Mouse (Mus musculus) skeletal muscle tissue, adult 2 months (tissue): ENCODE data around the gene Sox21.

Experiments used
- DNase-seq: peaks from one replicate; pipeline ENCODE4 v3.0.0-alpha.2; 2012; ENCODE audit warnings: low read depth, low spot score

The Sox21 gene

DNA sequence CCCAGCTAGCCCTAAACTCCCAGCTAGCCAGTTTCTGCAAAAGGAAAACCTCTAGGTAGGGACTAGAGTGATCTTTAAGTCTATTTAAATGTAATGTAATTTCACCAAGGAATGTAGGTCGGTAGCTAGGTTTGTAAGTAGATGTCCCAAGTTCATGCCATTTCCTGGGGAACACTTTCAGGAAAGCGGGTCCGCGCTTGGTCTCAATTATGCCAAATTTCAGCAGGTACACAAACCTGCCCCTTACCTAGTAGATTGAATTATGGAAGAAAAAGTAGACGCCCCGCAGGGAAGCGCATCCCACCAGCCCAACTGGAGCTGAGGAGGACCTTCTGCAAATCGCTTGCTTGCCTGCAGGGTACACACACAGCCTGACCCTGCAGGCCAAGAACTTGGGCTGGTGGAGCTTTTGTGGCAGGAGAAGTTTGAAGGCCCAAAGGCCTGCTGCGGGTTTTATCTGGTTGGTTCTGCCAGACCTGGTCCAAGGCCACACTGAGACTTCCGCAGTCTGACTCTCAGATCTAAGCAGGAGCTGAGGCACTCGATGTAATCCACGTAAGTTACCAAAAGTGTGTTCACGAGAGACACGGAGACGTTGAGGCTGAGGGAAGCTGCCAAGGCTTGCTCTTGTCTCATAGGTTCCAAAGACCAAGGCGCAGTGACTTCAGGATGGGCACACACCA lies 11.6 kb downstream of the Sox21 start:
- DNase-seq = no peak

DNA sequence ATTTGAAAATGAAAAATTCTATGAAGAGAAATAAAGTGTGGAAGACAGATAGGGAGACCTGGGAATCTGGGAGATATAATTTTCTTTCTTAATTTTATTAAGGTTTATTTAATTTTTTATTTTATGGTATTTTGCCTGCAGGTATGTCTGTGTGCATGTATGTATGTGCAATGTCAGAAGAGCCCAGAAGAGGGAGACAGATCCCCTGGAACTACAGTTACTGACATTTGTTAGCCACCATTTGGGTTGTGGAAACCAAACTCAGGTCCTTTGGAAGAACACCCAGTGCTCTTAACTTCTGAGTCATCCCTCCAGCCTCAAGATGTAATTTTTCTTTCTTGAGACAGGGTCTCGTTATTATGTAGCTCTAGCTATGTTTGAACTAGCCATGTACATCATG lies 15.9 kb downstream of the Sox21 start:
- DNase-seq = no peak

DNA sequence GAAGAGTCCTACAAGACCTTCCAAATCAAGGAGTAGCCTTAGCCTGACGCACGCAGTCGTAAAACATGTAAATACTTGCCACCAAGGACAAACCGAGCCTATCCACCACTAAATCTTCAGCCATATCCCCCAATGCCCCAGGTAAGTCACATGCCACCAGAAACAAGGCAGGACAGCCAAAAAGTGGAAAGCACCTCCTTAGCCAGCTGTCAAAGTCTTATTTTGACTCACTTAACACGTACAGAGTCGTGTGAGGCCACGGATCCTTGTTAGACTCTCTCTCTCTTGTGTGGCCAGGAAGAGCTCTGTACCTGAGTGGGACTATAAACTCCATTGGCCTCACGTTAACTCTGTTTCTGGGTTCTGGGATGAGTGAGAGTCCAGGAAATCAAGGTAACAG lies 20.0 kb downstream of the Sox21 start:
- DNase-seq = no peak

DNA sequence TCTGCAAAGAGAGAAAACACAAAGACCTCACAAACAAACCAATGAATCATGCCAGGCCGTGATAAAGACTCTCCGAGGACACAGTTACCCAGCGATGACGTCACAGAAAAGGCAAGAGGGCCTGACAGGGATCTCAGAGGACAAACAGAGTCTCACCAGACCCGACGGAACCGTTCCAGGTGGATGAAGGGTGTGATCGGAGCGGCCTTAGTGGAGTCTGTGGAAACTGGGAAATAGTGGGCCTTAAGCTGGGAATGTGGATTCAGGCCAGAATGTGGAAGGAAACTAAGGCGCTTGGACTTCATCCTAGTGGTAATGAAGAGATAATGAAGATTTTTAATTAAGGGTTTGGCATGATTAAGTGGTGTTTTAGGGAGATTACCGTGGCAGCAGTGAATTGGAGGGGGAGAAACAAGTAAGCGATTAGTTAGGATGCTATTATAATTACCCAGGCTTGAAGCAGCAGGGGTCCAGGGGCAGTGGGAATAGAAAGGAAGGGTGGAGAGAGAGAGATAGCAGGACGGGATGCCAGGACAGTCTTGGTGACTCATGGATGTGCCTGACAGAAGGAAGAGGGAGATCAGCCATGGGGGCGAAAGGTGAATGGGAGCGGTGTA lies 24.5 kb downstream of the Sox21 start:
- no peak for DNase-seq

DNA sequence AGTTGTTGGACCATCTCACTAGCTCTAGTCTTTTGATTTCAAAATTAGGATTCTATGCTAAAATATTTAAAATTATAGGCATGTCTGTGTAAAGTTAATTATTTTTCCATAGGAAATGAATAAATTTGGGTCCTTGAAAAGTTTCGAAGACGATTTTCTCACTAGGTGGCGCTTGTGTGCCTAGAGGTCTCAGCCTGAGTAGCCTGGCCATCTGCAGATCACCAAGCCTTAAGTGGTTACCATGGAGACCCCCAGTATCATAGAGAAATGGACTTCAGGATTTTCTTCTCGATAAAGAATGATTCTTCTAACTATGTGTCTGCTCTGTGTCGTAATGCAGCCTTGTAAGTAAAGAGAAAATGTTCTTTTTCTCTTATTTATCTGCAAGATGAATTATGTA lies 27.2 kb downstream of the Sox21 start:
- no peak for DNase-seq

DNA sequence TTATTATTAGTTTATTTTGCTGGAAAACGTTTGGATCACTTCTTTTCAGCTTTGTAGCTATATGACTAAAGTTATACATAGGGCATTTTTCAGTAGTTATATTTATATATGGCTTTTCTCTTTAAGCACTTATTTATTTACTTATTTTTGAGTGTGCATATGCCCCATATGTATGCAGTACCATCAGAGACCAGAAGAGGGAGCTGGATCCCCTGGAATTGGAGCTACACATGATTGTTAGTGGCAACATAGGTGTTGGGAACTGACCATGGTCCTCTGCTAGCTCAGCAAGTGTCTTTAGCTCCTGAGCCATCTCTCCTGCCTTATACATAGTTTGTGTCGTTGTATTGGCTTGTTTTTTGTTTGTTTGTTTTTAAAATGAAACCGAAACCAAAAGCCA lies 29.5 kb downstream of the Sox21 start:
- DNase-seq = no peak

DNA sequence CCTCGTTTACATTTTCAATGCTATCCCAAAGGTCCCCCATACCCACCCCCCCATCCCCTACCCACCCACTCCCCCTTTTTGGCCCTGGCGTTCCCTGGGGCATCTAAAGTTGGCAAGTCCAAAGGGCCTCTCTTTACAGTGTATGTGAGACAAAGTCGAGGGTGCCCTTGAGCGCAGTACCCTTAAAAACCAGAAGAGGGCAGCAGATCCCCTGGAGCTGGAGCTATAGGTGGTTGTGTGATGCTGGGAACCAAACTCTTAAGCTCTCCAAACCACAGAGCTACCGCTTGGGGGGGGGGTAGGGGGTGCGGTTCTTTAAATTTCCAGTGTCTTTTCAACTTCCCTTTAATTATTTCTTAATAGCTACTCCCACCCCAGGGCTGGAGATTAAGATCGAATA lies 33.8 kb downstream of the Sox21 start:
- DNase-seq = no peak

DNA sequence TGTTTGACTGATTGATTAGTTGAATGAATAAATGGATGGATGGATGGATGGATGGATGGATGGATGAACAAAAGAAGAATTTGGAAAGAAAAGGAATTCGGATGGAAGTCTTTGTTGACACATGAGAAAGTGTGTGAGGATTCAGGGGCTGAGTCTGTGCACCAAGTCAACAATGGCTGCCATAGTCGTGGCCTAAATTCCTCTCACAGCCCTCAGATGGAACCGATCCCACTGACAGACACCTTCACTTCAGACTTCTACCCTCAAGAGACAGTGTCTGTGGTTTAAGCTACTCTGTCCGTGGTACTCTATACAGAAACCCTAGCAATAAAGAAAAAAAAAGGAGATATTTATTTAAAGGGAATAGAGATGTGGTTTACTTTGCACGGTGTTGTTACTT lies 34.8 kb downstream of the Sox21 start:
- DNase-seq = no peak

DNA sequence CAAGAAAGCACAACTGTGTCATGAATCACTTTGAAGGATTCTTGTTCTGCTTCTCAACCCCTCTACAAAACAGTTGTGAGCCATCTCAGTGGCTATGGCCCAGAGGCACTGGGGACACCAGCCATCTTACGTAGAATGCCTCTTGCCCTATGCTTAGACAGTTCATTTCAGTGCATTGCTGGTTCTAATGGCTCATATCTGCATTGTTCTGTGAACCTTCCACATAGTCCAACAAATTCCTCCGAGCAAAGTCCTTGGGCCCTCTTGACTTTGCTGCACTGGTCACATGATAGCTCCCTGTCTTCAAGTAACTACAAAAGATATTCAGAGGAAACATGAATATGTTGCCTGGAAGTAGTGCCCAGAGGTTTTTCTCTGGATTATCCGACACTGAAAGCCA lies 36.1 kb downstream of the Sox21 start:
- no peak for DNase-seq

DNA sequence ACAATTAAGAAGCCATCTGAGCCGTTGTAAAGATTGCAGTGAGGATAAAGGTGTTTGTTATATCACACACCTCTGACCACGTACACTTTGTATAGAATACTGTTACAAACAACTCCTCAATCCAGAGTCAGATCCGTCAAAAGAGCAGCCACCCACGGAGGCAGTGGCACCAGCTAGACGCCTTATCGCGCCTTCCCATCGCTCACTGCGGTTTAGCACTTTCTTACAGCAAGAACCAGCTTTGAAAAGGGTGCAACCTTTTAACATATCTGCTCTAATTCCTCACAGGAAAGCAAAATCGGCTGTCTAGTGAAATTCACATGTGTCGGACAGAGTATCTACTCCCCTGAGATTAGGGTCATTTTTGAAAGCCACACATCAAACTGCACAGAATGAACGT lies 39.8 kb downstream of the Sox21 start:
- no peak for DNase-seq

DNA sequence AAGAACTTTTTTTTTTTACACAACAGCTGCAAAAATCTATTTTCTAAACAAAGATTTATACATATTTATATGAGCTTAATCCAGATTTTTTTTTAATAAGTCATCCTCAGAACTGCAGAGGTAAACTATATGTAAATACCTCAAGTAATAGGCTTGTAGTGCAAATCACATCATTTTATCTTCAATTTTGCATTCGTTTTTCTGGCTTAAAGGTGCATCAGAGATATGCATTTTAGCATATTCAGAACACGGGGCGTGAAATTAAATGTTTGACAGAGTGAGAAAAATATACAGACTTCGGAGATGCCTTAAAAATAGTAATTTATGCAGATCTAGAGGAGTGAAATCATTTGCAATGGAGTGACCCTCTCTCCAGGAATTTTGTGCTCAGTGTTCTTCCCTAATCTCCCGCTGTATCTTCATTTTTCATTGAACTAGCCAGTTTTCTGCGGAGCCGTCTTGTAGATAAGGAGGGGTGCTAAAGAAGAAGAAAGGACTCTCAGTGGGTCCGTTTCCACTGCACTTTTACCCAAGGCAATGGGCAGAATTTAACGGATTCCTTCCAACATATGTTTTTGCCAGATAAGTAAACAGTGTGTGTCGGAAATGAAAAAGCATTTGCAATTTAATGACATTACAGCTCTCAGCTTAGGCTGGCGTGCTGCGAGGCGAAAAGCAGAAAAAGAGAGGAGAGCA lies 42.5 kb downstream of the Sox21 start:
- DNase-seq = no peak

DNA sequence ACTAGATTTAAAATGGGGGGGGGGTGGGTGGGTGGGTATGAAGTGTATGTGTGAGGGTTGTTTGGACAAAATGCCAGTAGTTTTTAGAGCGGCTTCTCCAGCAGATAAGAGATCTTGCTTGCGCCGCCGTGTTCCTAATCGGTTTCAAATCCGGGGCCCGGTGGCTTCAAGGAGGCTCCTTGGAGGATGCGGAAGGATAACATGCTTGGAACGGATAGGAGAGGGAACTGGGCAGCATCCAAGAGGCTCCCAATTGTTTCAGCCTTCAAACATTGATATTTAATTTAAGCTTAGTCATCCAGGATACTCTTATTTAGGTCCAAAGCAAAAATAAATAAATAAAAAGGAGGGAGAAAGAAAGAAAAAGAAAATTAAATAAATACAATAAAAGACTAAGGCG lies 43.2 kb downstream of the Sox21 start:
- no peak for DNase-seq

DNA sequence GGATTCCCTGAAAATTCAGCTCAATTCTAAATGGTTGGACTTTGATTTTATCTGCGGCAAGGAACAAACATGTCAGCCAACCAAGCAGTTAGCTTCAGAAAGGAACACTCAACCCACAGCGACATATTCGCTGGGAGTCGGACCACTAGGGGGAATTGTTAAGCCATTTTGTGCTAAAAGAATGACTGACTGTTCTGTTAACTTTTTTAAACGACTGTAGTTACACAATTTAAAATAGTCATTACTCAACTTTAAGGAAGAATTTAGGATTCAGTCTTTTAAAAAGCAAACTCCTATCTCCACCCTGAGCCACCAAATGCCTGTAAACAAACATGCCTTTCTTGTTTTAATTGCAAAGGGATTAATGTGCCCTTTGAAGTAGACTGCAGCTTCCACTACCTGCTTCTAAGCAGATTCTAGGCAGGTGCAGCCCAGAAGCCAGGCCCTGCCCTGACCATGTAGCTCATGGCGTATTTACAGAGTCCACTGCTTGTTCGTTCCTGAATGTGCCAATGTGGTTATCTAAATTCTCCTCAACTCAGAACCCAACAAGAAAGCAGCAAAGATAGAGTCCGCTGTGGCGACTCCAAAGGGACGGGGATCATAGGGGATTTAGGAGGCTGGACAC lies 43.7 kb downstream of the Sox21 start:
- no peak for DNase-seq

DNA sequence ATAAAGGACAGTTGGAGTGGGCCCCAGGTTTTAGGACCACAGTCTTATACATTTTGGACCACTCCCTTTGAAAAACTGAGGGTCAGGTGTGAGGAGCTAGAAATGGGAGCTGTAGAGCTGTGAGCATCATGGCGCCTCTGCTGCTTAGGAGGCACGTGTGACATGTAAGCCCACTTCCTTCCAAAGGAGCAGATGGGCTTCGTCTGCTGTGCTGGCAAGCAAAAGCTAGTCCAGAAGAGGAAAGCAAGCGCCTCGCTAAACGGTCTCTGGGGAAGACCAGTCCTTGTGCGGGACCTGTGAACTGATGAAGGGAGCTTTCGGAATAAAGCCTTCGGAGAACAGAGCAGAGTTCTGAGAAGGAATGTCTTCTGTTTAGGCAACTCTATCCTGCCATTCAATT lies 45.4 kb downstream of the Sox21 start:
- DNase-seq = no peak
